Mouse (Mus musculus): ENCODE results near the gene Ptpro.

DNA sequence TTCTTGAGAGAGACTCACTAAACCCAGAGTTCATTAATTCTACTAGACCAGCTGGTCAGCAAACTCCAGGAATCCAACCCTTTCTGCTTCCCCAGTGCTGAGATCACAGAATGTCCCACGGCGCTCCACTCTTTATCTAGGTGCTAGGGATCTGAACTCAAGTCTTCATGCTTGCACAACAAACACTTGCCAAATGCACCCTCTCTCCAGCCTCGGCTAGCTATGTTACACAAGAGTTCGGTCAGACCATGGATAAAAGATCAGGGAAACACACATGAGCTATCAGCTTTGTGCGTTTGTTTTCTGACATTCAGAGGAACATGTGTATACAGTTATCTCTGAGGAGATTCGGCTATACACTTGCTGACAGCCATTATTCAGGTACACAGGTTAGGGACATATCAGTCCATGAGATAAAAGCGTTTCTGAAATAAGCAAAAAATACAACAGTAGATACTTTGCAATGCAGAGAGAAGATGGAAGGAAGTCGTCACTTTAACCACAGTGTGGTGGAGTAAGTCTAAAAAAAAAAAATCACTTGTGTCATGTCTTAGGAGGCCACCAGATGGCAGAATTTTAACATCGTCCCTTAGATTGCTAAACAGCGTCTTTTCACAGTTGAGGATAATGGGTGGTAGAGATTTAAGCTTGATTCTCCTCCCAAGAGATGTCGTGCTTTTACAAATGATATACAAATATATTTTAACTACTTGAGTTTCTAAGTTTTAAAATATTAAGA, 46.3 kb upstream of the Ptpro start:
- TF ChIP-seq RCOR1 (conservative IDR thresholded peaks at IDR 0.05; ENCODE audit: low read depth, low read length) (no peak), TCF12 (IDR thresholded peaks at IDR 0.05; ENCODE audit: low read depth, low read length) (no peak), EP300 (IDR thresholded peaks at IDR 0.05; ENCODE audit: low read length) (no peak), CTCF (conservative IDR thresholded peaks at IDR 0.05 in 1 of 2, IDR thresholded peaks at IDR 0.05 in 1 of 2; ENCODE audit: low read depth in 2 of 2, low read length in 2 of 2) (peak; percentile 42 to 80), USF1 (IDR thresholded peaks at IDR 0.05; ENCODE audit: low read depth, low read length) (no peak)
